Mouse (Mus musculus): Measurements from ENCODE around the gene Pmis2. TPM values are rescaled to one million over a fixed set of nuclear protein-coding genes. Genes with fewer than 3 reads are reported as not detected.
A peak's percentile ranks its signal among the peaks of the same experiment; 100 is the strongest.

Gene Pmis2
- total RNA-seq (2014; rRNA removed) = not detected in 2 replicates
- not detected in 2 replicates for polyA plus RNA-seq (2015; fragmentation: Nextera tagmentation; extraction: Ambion mirVana)

- WGBS = 71% methylated on average over 9 of the region's 9 CpGs
- H3K9me3 ChIP-seq (ENCODE audit: low read length) = no peaks in the 10 kb centered on the region
- peaks cover 7% of the 10 kb centered on the region; the same call in 1 of the 2 replicates for H3K27me3 ChIP-seq (ENCODE audit: insufficient read depth, low read length)
- TF ChIP-seq CTCF (IDR thresholded peaks at IDR 0.05) = no peak
- ATAC-seq (ENCODE audit: low FRiP score) = no peak
- no peak within 1 kb of the TSS for H3K4me2 ChIP-seq (ENCODE audit: low read depth, low read length, poor library complexity, severe bottlenecking)
- DNase-seq (ENCODE audit: low spot score) = no peak
- no peak within 1 kb of the TSS for H3K4me3 ChIP-seq (ENCODE audit: low read depth, low read length)
- H3K9ac ChIP-seq (replicated peaks; ENCODE audit: low read length, poor library complexity, severe bottlenecking) = no peak within 1 kb of the TSS
- H3K36me3 ChIP-seq (ENCODE audit: insufficient read depth, low read length) = no peaks in the 10 kb centered on the region
- H3K27ac ChIP-seq (ENCODE audit: low read depth, low read length) = no peak within 1 kb of the TSS
- H3K4me1 ChIP-seq (ENCODE audit: insufficient read depth, low read length) = no peaks in the 10 kb centered on the region
Observed at GRCm38 (mm10) chr7:30671480-30671879, at the start of gene Pmis2. TSS of gene Pmis2 (minus strand) at chr7:30671605.

GRCm38 (mm10) chr7:30719669-30720068 lies 48.3 kb upstream of the Pmis2 start:
- 98% methylated on average over 5 of the region's 5 CpGs for WGBS
- Histone ChIP-seq H3K4me1 (ENCODE audit: insufficient read depth, low read length) (0 out of 2 replicates have a peak, but pooled peaks cover 3% of the 10 kb centered on the region), H3K27me3 (ENCODE audit: insufficient read depth, low read length) (peaks cover 18% of the 10 kb centered on the region), H3K36me3 (ENCODE audit: insufficient read depth, low read length) (no peaks in the 10 kb centered on the region), H3K4me3 (ENCODE audit: low read depth, low read length) (no peak overlapping the region), H3K9ac (replicated peaks; ENCODE audit: low read length, poor library complexity, severe bottlenecking) (no peak overlapping the region), H3K9me3 (ENCODE audit: low read length) (no peaks in the 10 kb centered on the region), H3K27ac (ENCODE audit: low read depth, low read length) (no peak overlapping the region), H3K4me2 (ENCODE audit: low read depth, low read length, poor library complexity, severe bottlenecking) (no peak overlapping the region)
- no peak for DNase-seq (ENCODE audit: low spot score)
- no peak for TF ChIP-seq CTCF (IDR thresholded peaks at IDR 0.05)
- ATAC-seq (ENCODE audit: low FRiP score) = no peak

- Histone ChIP-seq H3K4me2 (ENCODE audit: low read depth, low read length, poor library complexity, severe bottlenecking) (peak overlapping the region; percentile 62), H3K36me3 (ENCODE audit: insufficient read depth, low read length) (no peaks in the 10 kb centered on the region), H3K9ac (replicated peaks; ENCODE audit: low read length, poor library complexity, severe bottlenecking) (peak overlapping the region; percentile 50; the same call in 1 of the 2 replicates), H3K27ac (ENCODE audit: low read depth, low read length) (no peak overlapping the region), H3K4me1 (ENCODE audit: insufficient read depth, low read length) (0 out of 2 replicates have a peak, but pooled peaks cover 3% of the 10 kb centered on the region), H3K27me3 (ENCODE audit: insufficient read depth, low read length) (peaks cover 18% of the 10 kb centered on the region), H3K4me3 (ENCODE audit: low read depth, low read length) (peak overlapping the region; percentile 36), H3K9me3 (ENCODE audit: low read length) (no peaks in the 10 kb centered on the region)
- TF ChIP-seq CTCF (IDR thresholded peaks at IDR 0.05) = peak; percentile 10; the same call in 1 of the 2 replicates
- WGBS = 9% methylated on average over 14 of the region's 14 CpGs
- DNase-seq (ENCODE audit: low spot score) = no peak
- ATAC-seq (ENCODE audit: low FRiP score) = no peak
Observed at GRCm38 (mm10) chr7:30717716-30718046, 46.3 kb upstream of the Pmis2 start.

- Histone ChIP-seq H3K9ac (replicated peaks; ENCODE audit: low read length, poor library complexity, severe bottlenecking) (0 out of 2 replicates have a peak overlapping the region, but pooled peaks have one; percentile 19), H3K4me3 (ENCODE audit: low read depth, low read length) (peak overlapping the region; percentile 36), H3K9me3 (ENCODE audit: low read length) (no peaks in the 10 kb centered on the region), H3K27ac (ENCODE audit: low read depth, low read length) (no peak overlapping the region), H3K27me3 (ENCODE audit: insufficient read depth, low read length) (peaks cover 18% of the 10 kb centered on the region), H3K4me2 (ENCODE audit: low read depth, low read length, poor library complexity, severe bottlenecking) (peak overlapping the region; percentile 62), H3K36me3 (ENCODE audit: insufficient read depth, low read length) (no peaks in the 10 kb centered on the region), H3K4me1 (ENCODE audit: insufficient read depth, low read length) (0 out of 2 replicates have a peak, but pooled peaks cover 3% of the 10 kb centered on the region)
- ATAC-seq (ENCODE audit: low FRiP score) = peak; percentile 91
- 2% methylated on average over 43 of the region's 43 CpGs for WGBS
- no peak for TF ChIP-seq CTCF (IDR thresholded peaks at IDR 0.05)
- DNase-seq (ENCODE audit: low spot score) = peak; percentile 84
Observed at GRCm38 (mm10) chr7:30717006-30717715, 45.8 kb upstream of the Pmis2 start.

- no peaks in the 10 kb centered on the region for H3K4me1 ChIP-seq (ENCODE audit: insufficient read depth, low read length)
- no peak for DNase-seq (ENCODE audit: low spot score)
- H3K4me2 ChIP-seq (ENCODE audit: low read depth, low read length, poor library complexity, severe bottlenecking) = no peak within 1 kb of the TSS
- H3K27me3 ChIP-seq (ENCODE audit: insufficient read depth, low read length) = peaks cover 9% of the 10 kb centered on the region
- no peaks in the 10 kb centered on the region for H3K36me3 ChIP-seq (ENCODE audit: insufficient read depth, low read length)
- no peak for ATAC-seq (ENCODE audit: low FRiP score)
- TF ChIP-seq CTCF (IDR thresholded peaks at IDR 0.05) = no peak
- no peak within 1 kb of the TSS for H3K4me3 ChIP-seq (ENCODE audit: low read depth, low read length)
- H3K27ac ChIP-seq (ENCODE audit: low read depth, low read length) = no peak within 1 kb of the TSS
- WGBS = 76% methylated on average over 3 of the region's 3 CpGs
- H3K9ac ChIP-seq (replicated peaks; ENCODE audit: low read length, poor library complexity, severe bottlenecking) = no peak within 1 kb of the TSS
- H3K9me3 ChIP-seq (ENCODE audit: low read length) = no peaks in the 10 kb centered on the region
Observed at GRCm38 (mm10) chr7:30711942-30712341, 40.5 kb upstream of the Pmis2 start, which contains the start of gene Atp4a. TSS of gene Atp4a (plus strand) at chr7:30712209.

- H3K4me3 ChIP-seq (ENCODE audit: low read depth, low read length) = no peak overlapping the region
- H3K36me3 ChIP-seq (ENCODE audit: insufficient read depth, low read length) = no peaks in the 10 kb centered on the region
- H3K27me3 ChIP-seq (ENCODE audit: insufficient read depth, low read length) = no peaks in the 10 kb centered on the region
- TF ChIP-seq CTCF (IDR thresholded peaks at IDR 0.05) = no peak
- no peaks in the 10 kb centered on the region for H3K9me3 ChIP-seq (ENCODE audit: low read length)
- WGBS = 100% methylated on average over 1 of the region's 1 CpGs
- no peaks in the 10 kb centered on the region for H3K4me1 ChIP-seq (ENCODE audit: insufficient read depth, low read length)
- no peak for ATAC-seq (ENCODE audit: low FRiP score)
- no peak overlapping the region for H3K4me2 ChIP-seq (ENCODE audit: low read depth, low read length, poor library complexity, severe bottlenecking)
- no peak overlapping the region for H3K27ac ChIP-seq (ENCODE audit: low read depth, low read length)
- H3K9ac ChIP-seq (replicated peaks; ENCODE audit: low read length, poor library complexity, severe bottlenecking) = no peak overlapping the region
- no peak for DNase-seq (ENCODE audit: low spot score)
Observed at GRCm38 (mm10) chr7:30707441-30707840, 36.0 kb upstream of the Pmis2 start.

Data from midbrain, postnatal 0 days (tissue).